Mouse (Mus musculus) thymus, postnatal 14 days (tissue): Measurements from ENCODE around the gene Krt33a.

Experiments
- DNase-seq: peaks from one replicate; pipeline ENCODE4 v3.0.0; 2021

The Krt33a gene

DNA sequence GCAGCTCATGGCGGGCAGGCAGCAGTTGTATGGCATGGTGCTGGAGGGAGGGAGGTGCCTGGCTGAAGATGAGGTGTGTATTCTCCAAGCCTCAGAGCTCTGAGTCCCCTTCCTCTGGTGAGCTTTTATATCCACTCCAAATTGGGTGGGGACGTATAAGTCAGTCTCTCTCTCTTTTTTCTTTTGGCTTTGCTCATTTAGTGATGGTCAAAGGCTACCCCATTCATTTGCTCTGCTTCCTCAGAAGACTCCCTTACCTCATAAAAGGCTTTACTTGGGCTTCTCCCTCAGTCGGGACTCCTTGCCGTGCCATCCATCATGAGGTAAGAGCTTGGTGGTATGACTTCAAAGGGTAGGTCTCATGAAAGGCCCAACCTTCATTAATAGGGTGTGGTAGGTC is at the start of gene Krt33a:
TSS of gene Krt33a (minus strand) at position 101 of the 400 bp plus-strand sequence.
- no peak for DNase-seq

DNA sequence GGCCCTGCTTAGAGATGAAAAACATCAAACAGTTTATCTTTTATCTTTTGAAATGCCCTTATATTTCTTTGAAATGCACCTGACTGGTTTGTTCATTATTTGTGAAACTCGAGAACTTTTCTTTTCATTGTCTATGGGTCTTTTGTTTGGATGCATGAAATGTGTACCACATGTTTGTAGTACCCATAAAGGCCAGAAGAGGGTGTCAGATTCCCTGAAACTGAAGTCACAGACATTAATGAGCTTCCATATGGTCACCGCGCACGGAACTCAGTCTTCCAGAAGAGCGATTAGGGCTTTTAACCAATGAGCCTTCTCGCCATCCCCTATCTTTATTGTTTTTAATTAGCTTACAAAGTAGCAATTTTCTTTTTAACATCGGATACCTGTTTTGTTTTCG is 42.9 kb upstream of the Krt33a start:
- DNase-seq: no peak

DNA sequence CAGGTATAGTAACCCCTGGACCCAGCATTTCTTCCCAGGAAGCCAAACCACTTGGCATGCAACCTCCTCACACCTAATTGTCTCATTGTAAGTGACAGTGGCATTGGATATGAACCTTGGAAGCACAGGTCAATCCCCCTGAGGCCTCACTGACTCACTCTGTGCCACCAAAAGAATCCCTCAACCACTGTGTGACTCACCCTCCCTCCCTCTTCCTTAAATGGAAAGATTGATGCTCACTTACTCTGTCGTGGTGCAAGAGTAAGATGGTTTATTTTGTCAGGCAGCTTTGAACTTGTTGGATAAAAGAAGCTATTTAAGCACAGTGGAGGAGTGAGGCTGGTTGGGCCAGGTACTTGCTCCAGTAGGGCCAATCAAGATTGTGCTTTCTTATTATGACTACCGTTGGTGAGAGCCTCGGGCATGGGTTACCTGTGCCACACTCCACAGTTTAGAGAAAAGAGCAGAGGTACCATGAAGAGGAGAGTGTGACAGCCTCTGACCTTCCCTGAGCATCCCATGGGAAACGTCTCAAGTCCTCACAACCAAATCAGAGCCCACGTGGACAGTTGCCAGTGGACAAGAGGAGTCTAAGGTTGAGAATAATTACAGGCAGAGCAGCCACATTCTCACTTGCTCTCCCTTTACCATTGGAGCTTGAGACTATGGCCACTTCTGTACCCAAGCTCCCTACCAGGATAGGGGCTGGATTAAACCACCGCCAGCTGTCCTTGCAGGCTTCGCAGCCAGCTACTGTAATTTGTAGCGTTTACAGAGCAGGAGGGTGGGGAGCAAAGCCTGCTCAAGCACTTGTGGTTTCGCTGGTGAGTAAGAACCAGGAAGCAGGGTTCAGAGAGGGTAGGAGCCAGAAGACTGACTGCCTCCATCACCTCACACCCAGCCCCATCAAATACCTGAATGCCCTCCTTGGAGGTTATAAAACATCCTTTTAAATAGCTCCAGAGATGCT is 40.0 kb upstream of the Krt33a start:
- DNase-seq: no peak

DNA sequence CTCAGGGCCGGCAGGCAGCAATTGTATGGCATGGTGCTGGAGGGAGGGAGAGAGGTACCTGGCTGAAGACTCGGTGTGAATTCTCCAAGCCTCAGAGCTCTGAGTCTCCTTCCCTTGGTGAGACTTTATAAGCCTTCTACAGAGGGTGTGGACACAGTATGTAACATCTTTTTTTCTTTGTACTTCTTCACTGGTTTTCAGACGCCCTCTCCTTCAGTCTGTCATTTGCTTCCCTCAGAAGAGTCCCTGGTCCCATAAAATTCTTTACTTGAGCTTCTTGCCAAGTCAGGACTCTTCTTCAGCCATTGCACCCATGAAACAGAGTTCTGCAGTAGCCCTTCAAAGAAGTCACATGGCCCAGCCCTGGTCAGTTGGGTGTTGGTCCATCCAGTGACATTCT is 34.4 kb upstream of the Krt33a start, which contains the start of gene Krt31:
TSS of gene Krt31 (minus strand) at position 101 of the 400 bp plus-strand sequence.
- no peak for DNase-seq

DNA sequence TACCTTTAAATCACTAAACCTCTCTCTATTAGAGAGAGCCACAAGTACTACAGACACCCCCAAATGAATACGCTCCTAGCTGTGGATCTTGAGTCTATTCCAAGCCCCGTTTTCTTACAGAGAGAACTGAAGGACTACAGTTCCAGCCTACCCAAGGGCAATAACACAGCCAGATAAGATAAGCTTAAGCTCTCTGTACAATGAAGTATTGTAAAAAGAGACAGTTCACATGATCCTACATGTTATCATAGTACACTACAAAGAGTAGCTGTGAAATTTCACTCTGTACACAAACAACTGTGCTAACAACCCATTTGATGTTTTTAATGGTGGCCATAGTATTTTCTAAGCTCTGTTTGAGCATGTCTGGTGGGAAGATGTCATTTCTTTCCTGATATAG is 31.2 kb upstream of the Krt33a start:
- no peak for DNase-seq

DNA sequence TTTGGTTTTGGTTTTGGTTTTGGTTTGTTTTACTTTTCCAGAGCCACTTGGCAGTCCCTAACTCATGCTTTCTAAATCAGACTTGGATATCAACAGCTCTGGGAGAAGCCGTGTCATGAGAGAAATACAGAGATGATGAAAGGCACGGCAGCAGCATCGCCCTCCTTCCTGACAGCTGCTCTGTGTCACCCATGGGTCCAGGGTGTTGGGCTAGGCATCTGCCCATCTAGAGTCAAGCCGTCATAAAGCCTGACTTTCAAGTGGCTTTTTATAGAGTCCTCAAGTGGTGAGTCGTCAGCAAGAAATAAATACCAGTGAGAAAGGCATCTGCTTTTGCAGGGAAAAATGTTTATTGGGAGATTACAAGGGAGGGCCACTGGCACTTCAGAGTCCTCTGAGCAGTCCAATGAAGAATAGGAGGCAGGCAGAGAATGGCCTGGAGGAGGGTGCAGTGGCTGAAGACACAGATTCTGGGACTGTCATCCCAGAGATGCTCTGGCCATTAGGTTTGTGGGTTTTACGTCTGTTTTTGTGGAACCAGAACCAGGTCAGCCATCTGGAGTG is 30.4 kb upstream of the Krt33a start:
- no peak for DNase-seq

DNA sequence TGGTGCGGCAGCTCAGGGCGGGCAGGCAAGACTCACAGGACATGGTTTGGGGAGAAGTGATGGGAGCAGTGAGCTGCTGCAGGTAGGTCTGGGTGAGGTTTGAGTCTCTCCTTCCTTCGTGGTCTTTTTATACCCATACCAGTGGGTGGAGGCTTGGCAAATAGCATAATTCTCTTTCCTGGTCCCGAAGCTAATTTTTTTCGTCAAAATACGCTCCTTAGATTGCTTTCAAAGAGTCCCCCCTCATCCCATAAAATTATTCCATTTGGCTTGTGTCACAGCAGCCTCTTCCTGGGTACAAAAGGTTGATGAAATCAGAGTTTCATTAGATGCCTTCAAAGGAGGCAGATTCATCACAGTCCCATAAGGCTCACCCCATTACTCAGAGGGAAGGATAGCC is 25.4 kb upstream of the Krt33a start, which contains the start of gene Krt34:
TSS of gene Krt34 (minus strand) at position 101 of the 400 bp plus-strand sequence.
- no peak for DNase-seq

DNA sequence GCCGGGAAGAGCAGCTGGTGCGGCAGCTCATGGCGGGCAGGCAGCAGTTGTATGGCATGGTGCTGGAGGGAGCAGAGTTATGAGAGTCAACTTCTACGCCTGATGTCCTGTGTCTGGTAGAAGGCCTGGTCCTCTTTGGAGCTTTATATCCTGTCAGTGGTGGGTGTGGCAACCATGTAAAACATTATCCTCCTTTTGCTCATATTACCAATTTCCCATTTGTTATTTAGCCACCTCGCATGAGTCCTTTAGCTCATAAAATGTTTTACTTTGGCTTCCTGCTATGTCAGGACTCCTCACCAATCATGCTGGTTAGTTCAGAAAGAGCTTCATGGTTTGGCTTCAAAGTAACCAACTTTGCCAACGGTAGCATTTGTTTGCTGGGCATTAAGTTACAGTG is 13.8 kb upstream of the Krt33a start, which contains the start of gene Krt33b:
TSS of gene Krt33b (minus strand) at position 101 of the 400 bp plus-strand sequence.
- DNase-seq: no peak

DNA sequence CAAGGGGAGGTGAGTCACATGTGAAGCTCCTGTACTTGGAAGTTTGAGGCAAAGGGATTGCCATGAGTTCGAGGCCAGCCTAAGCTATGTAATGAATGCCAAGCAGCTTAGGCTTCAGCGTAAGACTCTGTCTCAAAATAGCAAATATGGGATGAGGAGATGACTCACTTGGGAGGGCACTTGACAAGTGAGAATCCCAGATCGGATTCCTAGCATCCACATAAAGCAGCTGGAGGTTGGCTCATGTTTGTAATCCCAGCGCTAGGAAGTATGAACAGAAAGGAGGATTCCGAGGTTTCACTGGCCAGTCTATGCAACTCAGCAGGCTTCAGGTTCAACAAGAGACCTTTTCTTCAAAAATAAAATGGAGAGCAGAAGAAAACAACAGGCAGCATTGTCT is 5.4 kb upstream of the Krt33a start:
- DNase-seq: no peak

DNA sequence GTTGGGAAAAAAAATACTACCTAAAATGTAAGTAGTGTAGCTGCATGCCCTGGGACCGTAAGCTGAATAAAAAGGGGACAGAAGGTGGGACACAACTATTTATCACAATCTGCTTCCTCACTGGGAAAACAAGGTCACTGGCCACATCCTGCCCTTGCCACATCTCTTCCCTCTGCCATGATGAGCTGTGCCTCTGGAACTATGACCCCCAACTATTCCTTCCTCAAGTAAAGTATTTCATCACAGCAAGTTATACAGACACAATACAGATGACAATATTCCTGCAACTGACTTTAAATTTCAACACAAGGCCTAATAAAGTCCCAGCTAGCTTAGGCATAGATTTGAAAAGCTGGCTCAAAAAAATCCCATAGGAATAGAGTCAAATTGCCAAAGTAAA is 3.5 kb upstream of the Krt33a start:
- DNase-seq: no peak

DNA sequence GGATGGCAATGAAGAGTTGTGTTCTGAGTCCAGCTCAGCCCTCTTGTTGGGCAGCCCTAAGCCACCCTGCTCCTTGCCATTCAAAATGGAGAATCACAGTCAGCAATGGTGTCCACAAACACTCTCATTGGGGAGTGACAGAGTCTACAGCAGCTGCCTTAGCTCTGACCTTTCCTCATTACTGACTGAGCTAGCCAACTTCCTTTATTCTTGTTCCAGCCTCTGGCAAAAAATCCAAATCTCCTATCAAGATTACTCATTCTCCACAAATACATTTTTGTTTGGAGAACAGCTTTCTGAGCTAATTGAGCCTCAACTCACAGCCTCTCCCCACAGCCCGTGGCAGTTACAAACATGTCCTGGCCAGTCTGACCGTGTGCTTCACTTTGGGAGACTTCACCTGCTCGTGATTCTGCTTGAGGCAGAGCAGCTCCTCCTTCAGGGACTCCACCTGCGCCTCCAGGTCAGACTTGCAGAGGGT is 2.3 kb downstream of the Krt33a start:
- DNase-seq: no peak

DNA sequence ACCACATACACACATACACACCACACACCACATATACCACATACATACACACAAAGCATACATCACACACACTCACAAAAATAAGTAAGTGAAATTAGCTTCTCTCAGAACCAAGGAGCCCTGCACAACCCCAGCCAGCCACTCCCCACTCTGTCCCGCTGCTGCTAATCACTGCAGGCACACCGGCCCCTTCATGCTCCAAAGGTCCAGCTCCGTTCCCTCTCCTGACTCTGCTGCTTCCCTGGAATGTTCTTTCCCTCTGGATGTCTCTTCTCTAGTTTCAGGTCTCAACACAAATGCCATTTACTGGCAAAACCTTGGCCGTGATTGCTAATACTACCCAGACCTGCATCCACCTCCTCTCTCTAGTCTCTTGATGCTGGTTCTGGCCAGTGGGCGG is 5.3 kb downstream of the Krt33a start:
- DNase-seq: no peak

DNA sequence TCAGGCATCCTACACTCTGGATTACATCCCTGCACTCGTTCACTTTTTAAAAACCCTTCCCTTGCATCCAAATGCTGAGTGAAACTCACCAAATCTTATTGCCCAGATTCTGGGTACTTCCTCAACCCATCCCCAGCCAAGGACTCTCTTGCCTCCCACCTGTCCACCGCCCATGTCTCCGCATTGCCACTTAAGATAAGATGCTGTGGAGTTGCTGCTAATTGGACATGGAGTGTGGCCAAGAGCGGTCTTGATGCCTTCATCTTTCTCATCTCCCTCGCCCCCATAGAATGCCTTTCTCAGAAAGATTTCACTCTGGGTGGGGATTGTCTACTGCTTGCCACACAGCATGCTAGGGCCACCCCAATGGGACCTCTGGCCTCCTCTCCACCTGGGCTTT is 7.7 kb downstream of the Krt33a start:
- no peak for DNase-seq

DNA sequence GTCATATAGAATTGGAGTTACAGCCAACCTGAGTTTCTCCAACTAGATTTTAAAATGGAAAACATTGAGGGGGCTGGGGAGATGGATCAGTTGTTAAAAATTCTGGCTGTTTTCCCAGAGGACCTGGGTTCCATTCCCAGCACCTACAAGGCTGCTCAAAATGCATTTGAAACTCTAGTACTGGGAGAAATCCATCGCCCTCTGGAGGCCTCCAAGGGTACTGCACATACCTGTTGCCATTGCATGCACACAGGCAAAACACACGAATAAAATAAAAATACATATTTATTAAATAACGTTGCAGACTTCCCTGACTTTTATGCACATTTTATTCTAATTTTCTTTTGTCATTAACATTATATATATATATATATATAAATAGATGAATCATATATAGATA is 9.4 kb downstream of the Krt33a start:
- DNase-seq: no peak

DNA sequence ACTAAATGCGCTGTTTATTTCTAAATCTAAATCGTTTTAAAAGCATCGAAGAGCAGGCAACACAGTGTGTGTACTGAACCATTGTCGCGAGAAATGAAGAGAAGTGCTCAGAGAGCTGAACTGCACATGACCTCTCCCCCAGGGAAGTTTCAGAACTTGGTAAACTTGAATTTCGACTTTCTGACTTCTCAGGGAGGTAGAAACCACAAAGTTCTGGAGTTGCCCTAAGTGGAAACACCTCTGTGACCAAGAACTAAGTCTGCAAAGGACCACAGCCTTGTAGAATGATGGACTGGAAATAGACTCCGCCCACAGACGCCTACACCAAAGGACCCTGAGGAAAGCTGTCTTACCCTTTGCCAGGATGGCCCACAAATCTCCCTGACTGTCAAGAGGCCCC is 10.1 kb downstream of the Krt33a start:
- no peak for DNase-seq

DNA sequence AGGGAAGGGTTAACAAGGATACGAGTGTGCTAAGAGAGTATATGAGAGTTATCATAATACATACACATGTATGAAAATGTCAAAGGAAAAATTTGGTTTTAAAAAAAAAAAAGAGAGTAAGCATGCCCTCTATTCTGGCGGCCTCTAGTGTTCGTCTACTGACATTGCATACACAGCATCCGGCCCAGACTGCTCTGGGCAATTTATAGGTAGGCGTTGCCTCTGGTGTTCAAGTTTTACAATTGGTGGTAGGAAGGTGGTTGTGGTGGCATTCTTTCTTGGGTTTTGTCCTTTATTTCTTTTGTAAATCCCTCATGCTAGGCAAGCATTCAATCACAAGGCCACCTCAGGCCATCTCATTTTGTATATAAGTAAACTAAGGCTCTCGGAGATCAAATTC is 11.2 kb downstream of the Krt33a start:
- DNase-seq: peak; percentile 32

DNA sequence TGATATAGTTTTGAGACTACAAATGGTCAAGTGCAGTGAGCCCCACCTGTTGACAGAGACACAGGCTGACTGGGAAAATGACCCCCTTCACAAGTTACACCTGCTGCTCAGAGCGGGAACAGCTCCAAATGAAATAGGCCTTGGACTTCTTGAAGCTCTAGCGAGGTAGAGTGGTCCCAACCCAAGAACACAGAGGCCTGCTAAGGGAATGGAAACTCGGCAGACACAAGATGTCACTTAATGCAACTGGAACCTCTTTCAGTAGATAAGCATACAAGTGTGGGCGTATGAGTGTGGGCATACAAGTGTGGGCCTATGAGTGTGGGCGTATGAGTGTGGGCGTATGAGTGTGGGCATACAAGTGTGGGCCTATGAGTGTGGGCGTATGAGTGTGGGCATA is 16.9 kb downstream of the Krt33a start:
- no peak for DNase-seq

DNA sequence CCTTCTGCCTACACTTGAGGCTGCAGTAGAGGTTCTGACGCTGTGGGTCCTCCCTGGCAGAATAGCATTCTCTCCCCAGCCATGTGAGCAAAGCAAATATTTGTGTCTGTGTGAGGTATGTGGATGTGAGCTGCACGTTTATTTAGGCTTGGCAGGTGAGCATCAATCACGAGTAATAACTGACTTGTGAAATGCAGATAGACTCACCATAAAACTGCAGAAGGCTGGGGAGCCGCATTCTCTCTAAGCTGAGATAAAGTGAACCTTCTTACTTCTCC is 21.7 kb downstream of the Krt33a start:
- no peak for DNase-seq

DNA sequence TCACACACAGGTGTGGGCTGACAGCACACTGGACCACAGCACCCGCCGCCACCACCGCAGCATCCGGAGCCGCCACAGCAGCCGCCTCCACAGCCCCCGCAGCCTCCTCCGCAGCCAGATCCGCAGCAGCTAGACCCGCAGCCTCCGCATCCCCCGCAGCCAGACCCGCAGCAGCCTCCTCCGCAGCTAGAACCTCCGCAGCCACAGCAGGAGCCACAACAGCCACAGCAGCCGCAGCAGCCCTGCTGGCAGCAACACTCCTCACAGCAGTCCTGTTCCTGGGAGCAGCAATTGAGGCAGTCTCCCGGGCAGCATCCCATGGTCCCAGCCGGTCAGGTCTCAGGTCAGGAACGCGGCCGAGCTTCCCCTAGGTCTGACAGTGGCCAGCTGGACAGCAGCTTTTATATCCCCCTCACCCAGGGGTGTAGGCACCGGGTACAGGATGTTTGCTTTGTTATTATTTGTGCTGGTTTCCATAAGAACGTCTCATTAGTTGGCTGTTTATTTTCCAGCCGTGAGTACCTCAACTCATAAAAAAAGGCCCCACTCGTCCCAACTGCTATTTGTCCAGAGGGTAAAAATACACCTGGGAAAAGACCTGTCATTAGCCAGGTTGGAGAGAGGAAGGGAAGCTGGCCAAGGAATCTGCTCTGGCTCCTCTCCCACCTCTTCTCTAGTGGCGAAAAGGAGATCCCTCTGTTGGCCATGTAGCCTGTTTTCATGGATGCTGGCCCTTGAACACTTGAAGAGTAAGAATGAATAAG is 22.2 kb downstream of the Krt33a start, which contains the start of gene Krtap17-1:
TSS of gene Krtap17-1 (minus strand) at position 375 of the 764 bp plus-strand sequence.
- DNase-seq: no peak

DNA sequence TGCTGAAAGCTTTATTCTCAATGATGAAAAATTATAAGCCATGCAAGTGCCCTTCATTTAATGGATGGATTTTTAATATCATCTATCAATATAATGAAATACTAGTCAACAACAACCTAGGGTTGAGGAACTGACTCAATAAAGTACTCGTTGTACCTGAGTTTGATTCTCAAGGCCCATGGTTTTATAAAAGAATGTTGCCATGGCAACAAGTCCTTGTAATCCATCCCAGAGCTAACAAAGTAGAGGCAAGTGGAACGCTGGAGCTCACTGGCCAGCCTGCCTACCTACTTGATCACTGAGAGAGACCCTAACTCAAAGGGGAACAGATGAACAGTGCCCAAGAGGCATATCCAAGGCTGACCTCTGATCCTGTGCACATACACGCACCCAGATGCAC is 25.4 kb downstream of the Krt33a start:
- no peak for DNase-seq

DNA sequence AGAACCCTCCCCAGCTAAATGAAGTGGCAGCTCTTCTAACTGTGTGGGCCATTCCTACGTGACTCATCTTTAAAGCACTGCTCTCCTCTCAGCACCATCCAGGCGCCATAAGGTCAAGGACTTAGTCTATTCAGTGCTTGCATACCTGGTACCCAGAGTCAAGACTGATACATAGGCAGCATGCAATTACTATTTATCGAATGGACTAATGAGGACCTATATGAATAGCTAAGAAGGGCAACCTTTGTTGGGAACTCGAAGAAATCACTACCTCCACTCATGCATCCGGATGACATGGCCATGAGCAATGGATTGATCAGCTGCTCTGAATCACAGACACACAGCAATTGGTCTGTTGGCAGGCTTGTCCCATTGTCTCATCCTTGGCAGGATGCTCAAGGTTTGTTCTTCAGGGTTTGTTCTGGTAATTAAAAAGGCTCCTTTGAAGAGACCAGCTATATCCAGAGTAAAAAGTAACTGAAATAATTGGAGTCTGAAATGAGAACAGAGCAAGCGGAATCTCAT is 26.1 kb downstream of the Krt33a start:
- DNase-seq: no peak

DNA sequence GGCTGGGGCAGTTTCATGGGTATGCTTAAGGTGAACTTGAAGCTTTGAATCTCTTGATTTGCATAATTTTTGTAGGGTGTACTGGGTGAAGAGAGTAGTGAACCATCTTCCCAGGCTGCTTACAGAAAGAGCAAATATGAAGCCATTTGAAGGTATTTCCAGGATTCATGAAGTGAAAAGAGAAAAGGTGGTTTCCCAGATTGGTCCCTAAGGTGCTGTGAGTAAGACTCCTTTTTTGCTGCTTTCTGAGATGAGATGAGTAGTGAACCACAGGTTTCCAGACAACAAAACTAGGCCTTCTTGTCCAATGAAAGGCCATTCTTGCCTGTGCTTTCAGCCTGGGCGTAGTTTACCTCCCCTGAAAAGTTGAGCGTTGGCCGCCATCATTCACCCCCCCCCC is 27.5 kb downstream of the Krt33a start:
- DNase-seq: no peak

DNA sequence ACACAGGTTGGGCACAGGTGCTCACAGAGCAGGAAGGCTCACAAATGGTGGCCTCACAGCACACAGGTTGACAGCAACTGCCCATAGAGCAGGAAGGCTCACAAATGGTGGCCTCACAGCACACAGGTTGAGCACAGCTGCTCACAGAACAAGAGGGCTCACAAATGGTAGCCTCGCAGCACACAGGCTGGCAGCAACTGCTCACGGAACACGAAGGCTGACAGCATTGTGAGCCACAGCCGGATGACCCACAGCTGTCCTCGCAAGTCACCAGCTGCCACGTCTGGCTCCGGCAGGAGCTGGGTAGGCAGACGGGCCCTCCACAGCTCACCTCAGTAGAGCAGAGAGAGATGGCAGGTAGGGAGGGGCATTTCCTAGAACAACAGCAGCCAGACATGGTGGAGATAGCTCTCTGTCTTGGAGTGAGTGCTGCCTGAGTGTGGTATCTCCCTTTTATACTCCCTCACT is 29.8 kb downstream of the Krt33a start, which contains the start of gene Krtap16-1:
TSS of gene Krtap16-1 (minus strand) at position 418 of the 468 bp plus-strand sequence.
- no peak for DNase-seq
